Mouse (Mus musculus) heart, adult 2 months (tissue): ENCODE data around the gene Ccm2. TPM values are rescaled to one million over a fixed set of nuclear protein-coding genes. Genes with fewer than 3 reads are reported as not detected.

ENCODE experiments used
- DNase-seq, 2 experiments: peaks; one replicate each; pipeline ENCODE4 v3.0.0; 2021
- H3K27ac ChIP-seq: fragments of 200-600 bp; 2 replicates; pipeline ENCODE4 v1.8.1; 2022
- H3K27me3 ChIP-seq: fragments of 200-500 bp; 2 replicates; pipeline ENCODE4 v1.6.1; 2012; ENCODE audit warnings: mild to moderate bottlenecking, low read length, inconsistent platforms, mixed read lengths; ENCODE audit not compliant: control insufficient read depth, insufficient read depth
- H3K36me3 ChIP-seq: fragments of 200-500 bp; 2 replicates; pipeline ENCODE4 v1.6.1; 2012; ENCODE audit warnings: low read length, inconsistent platforms; ENCODE audit not compliant: control insufficient read depth, insufficient read depth
- H3K4me1 ChIP-seq: fragments of 200-500 bp; 2 replicates; pipeline ENCODE4 v1.6.1; 2011; ENCODE audit warnings: low read length; ENCODE audit not compliant: control insufficient read depth, insufficient read depth
- H3K4me3 ChIP-seq: fragments of 200-600 bp; 2 replicates; pipeline ENCODE4 v1.8.1; 2022
- H3K79me2 ChIP-seq: fragments of 200-500 bp; replicated peaks from 2 replicates; pipeline ENCODE4 v1.6.1; 2012; ENCODE audit warnings: mild to moderate bottlenecking, inconsistent platforms, low read length, moderate library complexity, mixed read lengths; ENCODE audit not compliant: control insufficient read depth, insufficient read depth
- H3K9ac ChIP-seq: fragments of 200-500 bp; 2 replicates; pipeline ENCODE4 v1.6.1; 2012; ENCODE audit warnings: low read depth, mild to moderate bottlenecking, control low read depth, inconsistent platforms, low read length, mixed read lengths
- CTCF ChIP-seq: fragments of 200-600 bp; IDR thresholded peaks from 2 replicates; pipeline ENCODE4 v1.8.1; 2022; ENCODE audit warnings: antibody characterized with exemption, mild to moderate bottlenecking, moderate library complexity
- EP300 ChIP-seq: fragments of 200-500 bp; IDR thresholded peaks from 2 replicates; pipeline ENCODE4 v1.6.1; 2011; ENCODE audit warnings: low read depth, low read length, control low read depth; ENCODE audit not compliant: insufficient read depth
- POLR2A ChIP-seq: fragments of 200-500 bp; IDR thresholded peaks from 2 replicates; pipeline ENCODE4 v1.6.1; 2011; ENCODE audit warnings: mild to moderate bottlenecking, low read depth, low read length, control low read depth; ENCODE audit not compliant: insufficient read depth
- WGBS: fragments of 180-500 bp; shearing (Covaris S2); methylation state at CpG from one replicate; pipeline ENCODE4 v1.1.7; 2018; 5-methylcytosine and 5-hydroxymethylcytosine counted together
- intact Hi-C: fragments of 180-260 bp; cut with DNase I; formaldehyde crosslinking; loops from one replicate; pipeline ENCODE4 v1.15.1; 2025
- polyA plus RNA-seq: library from polyadenylated mRNA; depleted of rRNA; stranded (reverse); fragments of >200 nt; gene quantifications from 2 replicates; pipeline ENCODE4 v1.2.3, GENCODE M21; 2012; rRNA removed
- total RNA-seq, 2 experiments: library from RNA; stranded (reverse); gene quantifications; 2 replicates each; pipeline ENCODE4 v1.2.3; 2021

Ccm2 gene
- total and polyA plus RNA-seq, 3 experiments, result 25.6 to 54.1 (median 28.5) TPM

GRCm38 (mm10) chr11:6629655-6630054, 83.0 kb downstream of the Ccm2 start:
- H3K9ac ChIP-seq, result no peak overlapping the region
- no peak for DNase-seq
- H3K27me3 ChIP-seq, result no peaks in the 10 kb centered on the region
- TF ChIP-seq CTCF, result peak; percentile 77
- no peak for TF ChIP-seq EP300
- H3K27ac ChIP-seq, result no peak overlapping the region
- H3K36me3 ChIP-seq, result no peaks in the 10 kb centered on the region
- H3K79me2 ChIP-seq, result no peaks in the 10 kb centered on the region
- intact Hi-C loops, result loop anchor here (2.0 to 10.0 kb wide), 3 partner anchors 102 to 265 kb away; no protein-coding TSS in a partner anchor
- peaks cover 3% of the 10 kb centered on the region; the same call in 1 of the 2 replicates for H3K4me1 ChIP-seq
- no peak overlapping the region for H3K4me3 ChIP-seq

GRCm38 (mm10) chr11:6636150-6636549, 89.5 kb downstream of the Ccm2 start:
- Histone ChIP-seq H3K4me1 (no peaks in the 10 kb centered on the region), H3K9ac (no peak overlapping the region), H3K4me3 (no peak overlapping the region), H3K27me3 (no peaks in the 10 kb centered on the region), H3K27ac (no peak overlapping the region), H3K79me2 (no peaks in the 10 kb centered on the region), H3K36me3 (no peaks in the 10 kb centered on the region)
- no peak for DNase-seq
- TF ChIP-seq POLR2A (no peak), CTCF (no peak), EP300 (no peak)
- intact Hi-C loops, result no loop called here
- 63% methylated on average over 8 of the region's 8 CpGs for WGBS

- TF ChIP-seq CTCF (no peak), POLR2A (no peak), EP300 (no peak)
- H3K4me3 ChIP-seq, result no peak within 1 kb of the TSS
- intact Hi-C loops, result no loop called here
- no peak within 1 kb of the TSS for H3K9ac ChIP-seq
- no peak within 1 kb of the TSS for H3K27ac ChIP-seq
- H3K4me1 ChIP-seq, result no peaks in the 10 kb centered on the region
- no peaks in the 10 kb centered on the region for H3K36me3 ChIP-seq
- no peaks in the 10 kb centered on the region for H3K79me2 ChIP-seq
- 94% methylated on average over 4 of the region's 4 CpGs for WGBS
- no peak for DNase-seq
- H3K27me3 ChIP-seq, result no peaks in the 10 kb centered on the region
These were observed 91.8 kb downstream of the Ccm2 start, which contains the start of gene Wap for GRCm38 (mm10) chr11:6638537-6638936. TSS of gene Wap (minus strand) at chr11:6638637.

- 68% methylated on average over 6 of the region's 6 CpGs for WGBS
These were observed 92.4 kb downstream of the Ccm2 start for GRCm38 (mm10) chr11:6639072-6639471.

GRCm38 (mm10) chr11:6644566-6644965, 97.9 kb downstream of the Ccm2 start:
- DNase-seq, result no peak
- H3K27ac ChIP-seq, result no peak overlapping the region
- no peaks in the 10 kb centered on the region for H3K27me3 ChIP-seq
- WGBS, result 76% methylated on average over 6 of the region's 6 CpGs
- H3K4me1 ChIP-seq, result no peaks in the 10 kb centered on the region
- H3K36me3 ChIP-seq, result no peaks in the 10 kb centered on the region
- TF ChIP-seq CTCF (no peak), EP300 (no peak), POLR2A (no peak)
- intact Hi-C loops, result no loop called here
- H3K9ac ChIP-seq, result no peak overlapping the region
- H3K79me2 ChIP-seq, result no peaks in the 10 kb centered on the region
- H3K4me3 ChIP-seq, result no peak overlapping the region

More at GRCm38 (mm10) chr11:6639072-6639471, 92.4 kb downstream of the Ccm2 start:
- Histone ChIP-seq H3K9ac (no peak overlapping the region), H3K27me3 (no peaks in the 10 kb centered on the region), H3K4me1 (no peaks in the 10 kb centered on the region), H3K79me2 (no peaks in the 10 kb centered on the region), H3K36me3 (no peaks in the 10 kb centered on the region), H3K4me3 (no peak overlapping the region), H3K27ac (no peak overlapping the region)
- DNase-seq, result no peak
- intact Hi-C loops, result no loop called here
- TF ChIP-seq EP300, result no peak
- no peak for TF ChIP-seq CTCF
- no peak for TF ChIP-seq POLR2A

Other genes starting within 250 kb of the Ccm2 start
- gene Zmiz2, start 157.8 kb upstream of the Ccm2 start, total RNA-seq, result 10 to 100 TPM; 36.6 to 39.3 TPM
- 26.2 and 35.7 TPM in 2 replicates for gene Zmiz2, start 157.8 kb upstream of the Ccm2 start, polyA plus RNA-seq
- 100 to 1,000 TPM; 304 to 328 TPM for gene Ppia, start 131.4 kb upstream of the Ccm2 start, total RNA-seq
- gene Ppia, start 131.4 kb upstream of the Ccm2 start, polyA plus RNA-seq, result 298 and 449 TPM in 2 replicates
- gene H2afv, start 102.4 kb upstream of the Ccm2 start, total RNA-seq, result 10 to 100 TPM; 75.8 to 80.8 TPM
- 46.3 and 59.2 TPM in 2 replicates for gene H2afv, start 102.4 kb upstream of the Ccm2 start, polyA plus RNA-seq
- gene Purb, start 71.0 kb upstream of the Ccm2 start, total RNA-seq, result 10 to 100 TPM; 28.0 to 31.5 TPM
- 5.0 and 9.3 TPM in 2 replicates for gene Purb, start 71.0 kb upstream of the Ccm2 start, polyA plus RNA-seq
- gene Myo1g, start 25.9 kb upstream of the Ccm2 start, total RNA-seq, result 1 to 10 TPM; 1.4 TPM
- 4.1 and 7.2 TPM in 2 replicates for gene Myo1g, start 25.9 kb upstream of the Ccm2 start, polyA plus RNA-seq
- under 1 TPM; 0.23 to 0.52 TPM for gene Nacad, start 59.2 kb downstream of the Ccm2 start, total RNA-seq
- 0.67 and 1.4 TPM in 2 replicates for gene Nacad, start 59.2 kb downstream of the Ccm2 start, polyA plus RNA-seq
- gene Tbrg4, start 79.2 kb downstream of the Ccm2 start, total RNA-seq, result 10 to 100 TPM; 85.1 to 95.8 TPM
- 110 and 131 TPM in 2 replicates for gene Tbrg4, start 79.2 kb downstream of the Ccm2 start, polyA plus RNA-seq
- gene Wap, start 91.8 kb downstream of the Ccm2 start, total RNA-seq, result not detected
- gene Wap, start 91.8 kb downstream of the Ccm2 start, polyA plus RNA-seq, result not detected in 2 replicates
- gene Ramp3, start 111.6 kb downstream of the Ccm2 start, total RNA-seq, result 1 to 10 TPM; 6.0 to 7.6 TPM
- 7.6 and 9.5 TPM in 2 replicates for gene Ramp3, start 111.6 kb downstream of the Ccm2 start, polyA plus RNA-seq